Mouse (Mus musculus) layer of hippocampus, adult 9-10 months (tissue): ENCODE results near the gene Krt25.

Source experiments
- DNase-seq: peaks from one replicate; pipeline ENCODE4 v3.0.0; 2022; ENCODE audit warnings: low spot score

Krt25 gene

GRCm38 (mm10) chr11:99276786-99277185 lies 46.0 kb downstream of the Krt25 start:
- DNase-seq: no peak

DNA sequence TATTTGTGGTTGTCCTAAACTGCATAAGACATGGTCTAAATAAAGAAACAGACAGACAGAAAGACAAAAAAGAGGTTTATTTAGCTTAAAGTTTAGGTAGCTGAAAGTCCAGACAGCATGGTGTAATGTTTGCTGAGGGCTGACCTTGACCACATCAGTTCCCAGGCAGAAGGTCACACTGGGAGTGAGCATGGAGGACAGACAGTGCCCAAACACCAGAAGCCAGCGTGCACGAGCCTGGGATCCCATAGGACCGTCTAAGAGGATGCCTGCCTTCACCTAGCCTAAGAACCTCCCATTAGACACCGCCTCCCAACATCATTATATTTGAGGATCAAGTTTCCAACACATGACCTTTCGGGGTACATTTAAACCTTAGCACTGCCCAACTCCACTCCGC lies 47.1 kb downstream of the Krt25 start:
- DNase-seq: no peak

- DNase-seq: no peak
These were observed 50.0 kb downstream of the Krt25 start for GRCm38 (mm10) chr11:99272721-99273120.

GRCm38 (mm10) chr11:99269192-99269591 lies 53.6 kb downstream of the Krt25 start:
- no peak for DNase-seq

GRCm38 (mm10) chr11:99265796-99266195 lies 57.0 kb downstream of the Krt25 start:
- DNase-seq: no peak
